Mouse (Mus musculus) lung, postnatal 0 days (tissue): ENCODE results near the gene Rassf8. TPM values are rescaled to one million over a fixed set of nuclear protein-coding genes. Genes with fewer than 3 reads are reported as not detected.

Source experiments
- ATAC-seq: fragments of 200-750 bp; cut with Nextera tagmentation; 2 replicates; pipeline ENCODE4 v1.8.0; 2017; ENCODE audit warnings: moderate library complexity
- DNase-seq: peaks from one replicate; pipeline ENCODE4 v3.0.0-alpha.2; 2016; ENCODE audit warnings: low spot score
- H3K27ac ChIP-seq: fragments of 300-500 bp; sonication (generic); 2 replicates; pipeline ENCODE4 v1.5.1; 2014; ENCODE audit warnings: antibody characterized with exemption, mild to moderate bottlenecking, low read length, mixed read lengths
- H3K27me3 ChIP-seq: fragments of 300-500 bp; sonication (generic); replicated peaks from 2 replicates; pipeline ENCODE4 v1.6.1; 2014; ENCODE audit warnings: low read length, mixed read lengths; ENCODE audit not compliant: insufficient read depth
- H3K36me3 ChIP-seq: fragments of 300-500 bp; sonication (generic); 2 replicates; pipeline ENCODE4 v1.6.1; 2014; ENCODE audit warnings: low read length, mixed read lengths; ENCODE audit not compliant: insufficient read depth
- H3K4me1 ChIP-seq: fragments of 300-500 bp; sonication (generic); 2 replicates; pipeline ENCODE4 v1.6.1; 2014; ENCODE audit warnings: antibody characterized with exemption, low read depth, low read length, mixed read lengths; ENCODE audit not compliant: insufficient read depth
- H3K4me2 ChIP-seq: fragments of 300-500 bp; sonication (generic); replicated peaks from 2 replicates; pipeline ENCODE4 v1.6.1; 2014; ENCODE audit warnings: low read depth, mild to moderate bottlenecking, low read length, moderate library complexity, mixed read lengths
- H3K4me3 ChIP-seq: fragments of 300-500 bp; sonication (generic); 2 replicates; pipeline ENCODE4 v1.5.1; 2014; ENCODE audit warnings: low read depth, low read length
- H3K9ac ChIP-seq: fragments of 300-500 bp; sonication (generic); replicated peaks from 2 replicates; pipeline ENCODE4 v1.6.1; 2014; ENCODE audit warnings: low read depth, mild to moderate bottlenecking
- H3K9me3 ChIP-seq: fragments of 300-500 bp; sonication (generic); 2 replicates; pipeline ENCODE4 v1.6.1; 2016; ENCODE audit warnings: low read length, mixed read lengths
- CTCF ChIP-seq: IDR thresholded peaks from 2 replicates; pipeline ENCODE4 v1.5.1; 2016; ENCODE audit warnings: antibody characterized with exemption, mild to moderate bottlenecking
- EP300 ChIP-seq: IDR thresholded peaks from 2 replicates; pipeline ENCODE4 v1.6.1; 2016; ENCODE audit warnings: antibody characterized with exemption, mild to moderate bottlenecking, control low read depth
- whole genome bisulfite sequencing: fragments of 180-500 bp; shearing (Covaris S2); extraction: QIAGEN DNeasy Blood & Tissue Kit; methylation state at CpG from one replicate; pipeline ENCODE4 v1.1.7; 2014; 5-methylcytosine and 5-hydroxymethylcytosine counted together
- polyA plus RNA-seq: library from polyadenylated mRNA; unstranded; fragments of >200 nt; fragmentation: Nextera tagmentation; extraction: Ambion mirVana; gene quantifications from 2 replicates; pipeline ENCODE4 v1.2.1, GENCODE M21; 2015

Gene Rassf8
- polyA plus RNA-seq, 1 experiment from 2014 or later: 15.1 TPM

DNA sequence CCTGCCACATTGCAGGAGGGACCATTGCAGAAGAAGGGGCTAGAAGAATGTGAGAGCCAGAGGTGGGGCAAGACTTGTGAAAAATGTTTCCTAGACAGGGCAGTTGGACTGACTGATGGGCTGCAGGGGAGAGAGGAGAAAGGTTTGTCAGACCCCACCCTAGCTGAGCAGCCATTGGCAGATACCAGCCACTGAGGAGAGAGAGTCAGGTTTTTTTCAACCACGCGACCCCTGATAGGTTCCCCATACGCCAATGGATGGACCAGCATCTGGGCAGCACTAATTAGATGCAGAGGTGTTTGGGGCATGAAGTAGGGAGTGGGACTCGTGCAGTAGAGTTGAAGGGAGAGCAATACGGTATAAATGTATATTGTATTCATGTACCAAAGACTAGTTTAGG is 13.7 kb upstream of the Rassf8 start:
- DNase-seq (no peak), ATAC-seq (no peak)
- no peak overlapping the region for H3K9ac ChIP-seq
- H3K4me3 ChIP-seq: no peak overlapping the region
- no peaks in the 10 kb centered on the region for H3K36me3 ChIP-seq
- no peak overlapping the region for H3K4me2 ChIP-seq
- no peaks in the 10 kb centered on the region for H3K9me3 ChIP-seq
- no peaks in the 10 kb centered on the region for H3K4me1 ChIP-seq
- H3K27ac ChIP-seq: no peak overlapping the region
- no peaks in the 10 kb centered on the region for H3K27me3 ChIP-seq
- TF ChIP-seq CTCF (no peak), EP300 (no peak)
- WGBS: 76% methylated on average over 5 of the region's 5 CpGs

DNA sequence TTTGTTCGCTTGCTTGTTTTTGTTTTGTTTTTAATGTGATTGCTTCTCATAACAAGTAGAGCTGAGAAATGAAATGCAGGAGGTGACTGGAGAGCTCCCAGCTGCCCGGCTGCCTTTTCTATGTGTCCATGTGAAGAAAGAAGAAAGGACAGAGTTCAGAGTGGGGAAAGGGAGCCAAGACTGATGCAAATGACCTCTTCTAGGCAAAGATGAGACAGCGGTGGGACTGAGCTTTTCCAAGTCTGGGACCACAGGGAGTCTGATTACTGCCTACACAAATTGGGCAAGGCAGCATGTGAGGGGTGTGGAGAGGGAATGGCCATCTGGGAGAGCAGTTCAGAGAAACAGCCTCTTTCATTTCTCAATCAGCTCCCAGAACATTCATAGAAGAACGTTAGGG is 13.3 kb upstream of the Rassf8 start:
- H3K27ac ChIP-seq: no peak overlapping the region
- H3K4me1 ChIP-seq: no peaks in the 10 kb centered on the region
- DNase-seq (peak; percentile 86), ATAC-seq (peak; percentile 88)
- no peak overlapping the region for H3K4me2 ChIP-seq
- no peak overlapping the region for H3K4me3 ChIP-seq
- no peaks in the 10 kb centered on the region for H3K9me3 ChIP-seq
- no peak overlapping the region for H3K9ac ChIP-seq
- no peaks in the 10 kb centered on the region for H3K36me3 ChIP-seq
- H3K27me3 ChIP-seq: no peaks in the 10 kb centered on the region
- TF ChIP-seq EP300 (0 out of 2 replicates have a peak, but pooled peaks have one; percentile 10), CTCF (no peak)
- 57% methylated on average over 4 of the region's 4 CpGs for WGBS

DNA sequence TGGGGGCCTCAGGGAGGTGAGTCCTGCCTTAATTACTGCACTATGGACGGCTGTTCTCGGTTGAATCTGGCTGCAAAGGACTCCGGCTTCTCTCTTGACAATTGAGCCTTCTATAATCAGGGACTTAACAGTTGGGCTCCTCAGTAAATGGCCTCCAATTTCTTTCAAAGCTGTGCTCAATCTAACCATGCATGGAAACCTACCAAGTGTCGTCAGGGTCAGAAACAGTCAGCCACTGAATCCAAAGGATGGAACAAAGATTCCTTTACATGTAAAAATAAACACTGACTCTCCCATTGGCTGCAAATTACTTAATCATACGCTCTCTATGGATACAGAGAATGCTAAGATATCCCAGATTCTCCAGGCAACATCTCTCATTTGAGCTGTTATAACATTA is 12.6 kb upstream of the Rassf8 start:
- DNase-seq (no peak), ATAC-seq (no peak)
- Histone ChIP-seq H3K36me3 (no peaks in the 10 kb centered on the region), H3K4me3 (no peak overlapping the region), H3K9me3 (no peaks in the 10 kb centered on the region), H3K9ac (no peak overlapping the region), H3K27me3 (no peaks in the 10 kb centered on the region), H3K27ac (no peak overlapping the region), H3K4me2 (no peak overlapping the region), H3K4me1 (no peaks in the 10 kb centered on the region)
- TF ChIP-seq CTCF: no peak
- TF ChIP-seq EP300: no peak
- WGBS: 71% methylated on average over 5 of the region's 5 CpGs

DNA sequence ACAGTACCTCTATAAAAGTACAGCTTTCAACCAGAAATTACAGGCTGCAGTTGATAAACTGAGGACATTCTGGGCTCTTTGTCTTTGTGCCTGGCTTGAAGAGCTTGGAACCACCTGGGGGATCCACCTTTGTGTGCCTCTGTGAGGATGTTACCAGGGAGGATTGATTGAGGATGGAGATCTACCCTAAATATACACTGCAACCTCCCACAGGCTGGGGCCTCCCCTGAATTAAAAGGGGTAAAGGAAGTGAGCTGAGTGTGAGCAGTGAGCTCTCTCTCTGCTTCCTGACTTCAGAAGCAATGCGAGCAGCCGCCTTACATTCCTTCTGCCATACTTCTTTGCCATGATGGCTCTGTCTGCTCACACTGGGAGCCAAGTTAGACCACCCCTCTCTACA is 10.4 kb upstream of the Rassf8 start:
- no peak for DNase-seq
- no peak overlapping the region for H3K9ac ChIP-seq
- no peak overlapping the region for H3K4me3 ChIP-seq
- no peaks in the 10 kb centered on the region for H3K4me1 ChIP-seq
- H3K36me3 ChIP-seq: no peaks in the 10 kb centered on the region
- no peak overlapping the region for H3K27ac ChIP-seq
- TF ChIP-seq EP300 (no peak), CTCF (no peak)
- no peaks in the 10 kb centered on the region for H3K27me3 ChIP-seq
- no peak overlapping the region for H3K4me2 ChIP-seq
- WGBS: 54% methylated on average over 2 of the region's 2 CpGs
- no peak for ATAC-seq
- no peaks in the 10 kb centered on the region for H3K9me3 ChIP-seq

DNA sequence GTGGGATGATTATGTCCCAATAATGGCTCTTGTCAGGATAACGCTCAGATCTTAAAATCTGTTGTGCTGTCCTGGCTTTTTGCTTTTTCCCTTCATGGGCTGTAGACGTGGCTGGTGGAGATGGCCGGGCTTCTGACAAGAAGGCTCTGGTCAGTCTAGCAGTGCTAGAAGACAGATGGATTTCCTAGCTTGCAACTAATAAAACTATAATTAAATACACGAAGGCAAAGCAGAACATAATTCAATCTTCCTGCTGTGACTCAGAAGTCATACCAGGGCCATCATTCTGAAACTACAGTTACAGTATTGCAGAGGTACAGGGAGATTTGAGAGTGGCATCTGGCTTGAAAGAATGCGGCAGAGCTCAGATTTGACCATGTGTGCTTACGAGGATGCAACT is 7.3 kb upstream of the Rassf8 start:
- H3K4me3 ChIP-seq: no peak overlapping the region
- WGBS: 66% methylated on average over 6 of the region's 6 CpGs
- TF ChIP-seq CTCF (no peak), EP300 (no peak)
- H3K4me1 ChIP-seq: no peaks in the 10 kb centered on the region
- H3K27ac ChIP-seq: no peak overlapping the region
- H3K36me3 ChIP-seq: no peaks in the 10 kb centered on the region
- H3K27me3 ChIP-seq: no peaks in the 10 kb centered on the region
- no peaks in the 10 kb centered on the region for H3K9me3 ChIP-seq
- ATAC-seq (peak; percentile 58), DNase-seq (peak; percentile 51)
- no peak overlapping the region for H3K4me2 ChIP-seq
- H3K9ac ChIP-seq: no peak overlapping the region

DNA sequence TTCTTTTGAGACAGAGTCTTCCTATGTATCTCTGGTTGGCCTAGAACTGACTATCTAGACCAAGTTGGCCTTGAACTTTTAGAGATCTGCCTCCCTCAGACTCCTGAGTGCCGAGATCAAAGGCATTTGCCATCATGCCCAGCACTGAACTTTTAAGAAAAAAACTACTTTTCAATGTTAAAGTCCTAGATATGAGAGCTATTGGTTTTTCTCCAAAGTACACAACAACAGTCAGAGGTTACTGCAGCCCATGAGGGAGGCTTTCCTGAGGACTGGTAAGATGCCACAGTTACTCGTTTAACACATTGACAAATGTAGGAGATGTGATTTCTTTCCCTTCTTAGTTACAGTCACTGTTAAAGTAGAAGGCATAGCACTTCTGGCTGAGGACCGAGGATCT is 6.5 kb upstream of the Rassf8 start:
- WGBS: 65% methylated on average over 3 of the region's 3 CpGs
- Histone ChIP-seq H3K4me1 (no peaks in the 10 kb centered on the region), H3K4me2 (no peak overlapping the region), H3K4me3 (no peak overlapping the region), H3K9me3 (no peaks in the 10 kb centered on the region), H3K36me3 (no peaks in the 10 kb centered on the region), H3K27ac (no peak overlapping the region), H3K9ac (no peak overlapping the region), H3K27me3 (no peaks in the 10 kb centered on the region)
- DNase-seq (no peak), ATAC-seq (no peak)
- TF ChIP-seq EP300: no peak
- no peak for TF ChIP-seq CTCF

DNA sequence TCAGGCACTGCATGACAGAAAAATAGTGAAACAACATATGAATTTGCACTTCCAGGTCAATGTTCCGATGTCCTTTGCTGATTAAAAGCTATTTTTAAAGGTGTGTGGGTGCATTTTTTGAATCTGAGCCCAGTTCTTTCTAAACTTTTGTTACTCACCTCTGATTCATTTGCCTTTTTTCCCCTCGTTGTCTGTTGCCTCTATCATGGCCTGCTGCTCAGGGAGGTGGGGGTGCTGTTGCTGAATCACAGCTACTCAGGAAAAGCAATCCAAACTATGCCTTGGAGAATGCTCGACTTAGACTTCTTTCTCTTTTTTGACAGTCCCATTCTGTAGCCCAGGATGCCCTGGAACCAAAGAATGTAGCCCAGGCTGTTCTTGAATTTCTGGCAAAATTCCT is 1.3 kb upstream of the Rassf8 start:
- 35% methylated on average over 3 of the region's 3 CpGs for whole genome bisulfite sequencing
- peak; percentile 44 for TF ChIP-seq EP300
- TF ChIP-seq CTCF: no peak
- Histone ChIP-seq H3K27ac (0 out of 2 replicates have a peak overlapping the region, but pooled peaks have one; percentile 23), H3K27me3 (no peaks in the 10 kb centered on the region), H3K4me1 (peaks cover 6% of the 10 kb centered on the region; the same call in 1 of the 2 replicates), H3K9me3 (no peaks in the 10 kb centered on the region), H3K4me2 (no peak overlapping the region; the same call in 1 of the 2 replicates), H3K9ac (no peak overlapping the region), H3K4me3 (no peak overlapping the region), H3K36me3 (no peaks in the 10 kb centered on the region)
- DNase-seq (peak; percentile 52), ATAC-seq (no peak)
